Mouse (Mus musculus): ENCODE results near the gene Ttyh3. TPM values are rescaled to one million over a fixed set of nuclear protein-coding genes. Genes with fewer than 3 reads are reported as not detected.

Gene Ttyh3
- total RNA-seq, 1 experiment, result 18.6 TPM

GRCm38 (mm10) chr5:140617714-140618113 is 31.1 kb downstream of the Ttyh3 start:
- Histone ChIP-seq H3K4me3 (ENCODE audit: insufficient read depth in 1 of 2, low read depth in 1 of 2, low read length in 2 of 2, poor library complexity in 1 of 2, severe bottlenecking in 1 of 2) (no peak overlapping the region), H3K9me3 (ENCODE audit: control insufficient read depth, insufficient read depth, low read depth, low read length) (no peaks in the 10 kb centered on the region), H3K9ac (ENCODE audit: insufficient read depth, low read depth, low read length, poor library complexity, severe bottlenecking) (no peak overlapping the region), H3K27ac (ENCODE audit: insufficient read depth, low read depth, low read length, poor library complexity, severe bottlenecking) (no peak overlapping the region), H3K4me1 (ENCODE audit: control insufficient read depth in 2 of 2, insufficient read depth in 2 of 2, low read length in 2 of 2, poor library complexity in 1 of 2) (no peaks in the 10 kb centered on the region), H3K36me3 (ENCODE audit: control insufficient read depth, insufficient read depth, low read length, poor library complexity, severe bottlenecking) (peaks cover 4% of the 10 kb centered on the region; the same call in 1 of the 2 replicates)
- DNase-seq (ENCODE audit: low read depth, low spot score), result no peak
- in situ Hi-C loops (cut with MboI; ENCODE audit: low sequenced_read_pairs in 2 of 2, unreplicated experiment in 2 of 2), result loop anchor here (5.0 to 10.0 kb wide), 2 partner anchors 73 to 75 kb away; no protein-coding TSS in a partner anchor
- no peak for TF ChIP-seq HCFC1 (IDR thresholded peaks at IDR 0.05; ENCODE audit: borderline replicate concordance, insufficient read depth, low read length)
- no peak for TF ChIP-seq ZC3H11A (IDR thresholded peaks at IDR 0.05; ENCODE audit: borderline replicate concordance, low read depth, low read length)
- TF ChIP-seq CHD2 (IDR thresholded peaks at IDR 0.05; ENCODE audit: low read depth, low read length), result no peak
- TF ChIP-seq ZNF384 (IDR thresholded peaks at IDR 0.05; ENCODE audit: low read depth, low read length), result no peak
- no peak for TF ChIP-seq MAFK (IDR thresholded peaks at IDR 0.05; ENCODE audit: insufficient read depth, low read depth, low read length)

- Histone ChIP-seq H3K9ac (ENCODE audit: insufficient read depth, low read depth, low read length, poor library complexity, severe bottlenecking) (no peak overlapping the region), H3K9me3 (ENCODE audit: control insufficient read depth, insufficient read depth, low read depth, low read length) (no peaks in the 10 kb centered on the region), H3K4me1 (ENCODE audit: control insufficient read depth in 2 of 2, insufficient read depth in 2 of 2, low read length in 2 of 2, poor library complexity in 1 of 2) (peaks cover 2 to 3% of the 10 kb centered on the region in 2 experiments; a peak in 1 of 4 replicates), H3K36me3 (ENCODE audit: control insufficient read depth, insufficient read depth, low read length, poor library complexity, severe bottlenecking) (peaks cover 4% of the 10 kb centered on the region; the same call in 1 of the 2 replicates), H3K27ac (ENCODE audit: insufficient read depth, low read depth, low read length, poor library complexity, severe bottlenecking) (no peak overlapping the region), H3K4me3 (ENCODE audit: insufficient read depth in 1 of 2, low read depth in 1 of 2, low read length in 2 of 2, poor library complexity in 1 of 2, severe bottlenecking in 1 of 2) (no peak overlapping the region)
- in situ Hi-C loops (cut with MboI; ENCODE audit: low sequenced_read_pairs in 2 of 2, unreplicated experiment in 2 of 2), result loop anchor here (5.0 to 10.0 kb wide), 2 partner anchors 72 to 74 kb away; no protein-coding TSS in a partner anchor
- DNase-seq (ENCODE audit: low read depth, low spot score), result no peak
- TF ChIP-seq ZC3H11A (IDR thresholded peaks at IDR 0.05; ENCODE audit: borderline replicate concordance, low read depth, low read length), result no peak
- TF ChIP-seq HCFC1 (IDR thresholded peaks at IDR 0.05; ENCODE audit: borderline replicate concordance, insufficient read depth, low read length), result no peak
- no peak for TF ChIP-seq CHD2 (IDR thresholded peaks at IDR 0.05; ENCODE audit: low read depth, low read length)
- TF ChIP-seq MAFK (IDR thresholded peaks at IDR 0.05; ENCODE audit: insufficient read depth, low read depth, low read length), result no peak
- no peak for TF ChIP-seq ZNF384 (IDR thresholded peaks at IDR 0.05; ENCODE audit: low read depth, low read length)
Observed at GRCm38 (mm10) chr5:140616691-140617090, 32.1 kb downstream of the Ttyh3 start.

GRCm38 (mm10) chr5:140616110-140616503 is 32.7 kb downstream of the Ttyh3 start:
- H3K9ac ChIP-seq (ENCODE audit: insufficient read depth, low read depth, low read length, poor library complexity, severe bottlenecking), result no peak overlapping the region
- no peak overlapping the region for H3K27ac ChIP-seq (ENCODE audit: insufficient read depth, low read depth, low read length, poor library complexity, severe bottlenecking)
- H3K4me3 ChIP-seq (ENCODE audit: insufficient read depth in 1 of 2, low read depth in 1 of 2, low read length in 2 of 2, poor library complexity in 1 of 2, severe bottlenecking in 1 of 2), result no peak overlapping the region
- no peaks in the 10 kb centered on the region for H3K9me3 ChIP-seq (ENCODE audit: control insufficient read depth, insufficient read depth, low read depth, low read length)
- H3K4me1 ChIP-seq (ENCODE audit: control insufficient read depth in 2 of 2, insufficient read depth in 2 of 2, low read length in 2 of 2, poor library complexity in 1 of 2), result peaks cover 2 to 7% of the 10 kb centered on the region in 2 experiments; a peak in 2 of 4 replicates
- in situ Hi-C loops (cut with MboI; ENCODE audit: low sequenced_read_pairs in 2 of 2, unreplicated experiment in 2 of 2), result loop anchor here (5.0 to 10.0 kb wide), 2 partner anchors 71 to 74 kb away; no protein-coding TSS in a partner anchor
- DNase-seq (ENCODE audit: low read depth, low spot score), result no peak
- H3K36me3 ChIP-seq (ENCODE audit: control insufficient read depth, insufficient read depth, low read length, poor library complexity, severe bottlenecking), result peaks cover 4% of the 10 kb centered on the region; the same call in 1 of the 2 replicates
- TF ChIP-seq HCFC1 (IDR thresholded peaks at IDR 0.05; ENCODE audit: borderline replicate concordance, insufficient read depth, low read length) (no peak), MAFK (IDR thresholded peaks at IDR 0.05; ENCODE audit: insufficient read depth, low read depth, low read length) (no peak), CHD2 (IDR thresholded peaks at IDR 0.05; ENCODE audit: low read depth, low read length) (no peak), ZNF384 (IDR thresholded peaks at IDR 0.05; ENCODE audit: low read depth, low read length) (no peak)

GRCm38 (mm10) chr5:140615321-140616109 is 33.3 kb downstream of the Ttyh3 start:
- no peak overlapping the region for H3K4me3 ChIP-seq (ENCODE audit: insufficient read depth in 1 of 2, low read depth in 1 of 2, low read length in 2 of 2, poor library complexity in 1 of 2, severe bottlenecking in 1 of 2)
- in situ Hi-C loops (cut with MboI; ENCODE audit: low sequenced_read_pairs in 2 of 2, unreplicated experiment in 2 of 2), result loop anchor here (5.0 to 10.0 kb wide), 2 partner anchors 71 to 73 kb away; no protein-coding TSS in a partner anchor
- H3K9me3 ChIP-seq (ENCODE audit: control insufficient read depth, insufficient read depth, low read depth, low read length), result no peaks in the 10 kb centered on the region
- H3K27ac ChIP-seq (ENCODE audit: insufficient read depth, low read depth, low read length, poor library complexity, severe bottlenecking), result no peak overlapping the region
- H3K36me3 ChIP-seq (ENCODE audit: control insufficient read depth, insufficient read depth, low read length, poor library complexity, severe bottlenecking), result peaks cover 4% of the 10 kb centered on the region; the same call in 1 of the 2 replicates
- no peak for DNase-seq (ENCODE audit: low read depth, low spot score)
- no peak overlapping the region for H3K9ac ChIP-seq (ENCODE audit: insufficient read depth, low read depth, low read length, poor library complexity, severe bottlenecking)
- TF ChIP-seq ZNF384 (IDR thresholded peaks at IDR 0.05; ENCODE audit: low read depth, low read length), result peak; percentile 64
- no peak for TF ChIP-seq CHD2 (IDR thresholded peaks at IDR 0.05; ENCODE audit: low read depth, low read length)
- H3K4me1 ChIP-seq (ENCODE audit: control insufficient read depth in 2 of 2, insufficient read depth in 2 of 2, low read length in 2 of 2, poor library complexity in 1 of 2), result peaks cover 2 to 10% of the 10 kb centered on the region in 2 experiments; a peak in 2 of 4 replicates
